Mouse (Mus musculus) hindbrain, embryonic 10.5 days (tissue): ENCODE measurements at regions not wholly inside any gene's neighbourhood (a gene's known extent, or its start where the extent isn't known, plus 50 kb on each side); places are given as distances from the start of the nearest gene placed in this dataset.
A peak's percentile ranks its signal among the peaks of the same experiment; 100 is the strongest.

Experiments used
- DNase-seq: peaks from one replicate; pipeline ENCODE4 v3.0.0-alpha.2; 2017; ENCODE audit warnings: low spot score
- H3K27ac ChIP-seq: fragments of 300-500 bp; sonication (generic); 2 replicates; pipeline ENCODE4 v1.5.1; 2016; ENCODE audit warnings: mild to moderate bottlenecking, moderate library complexity
- H3K27me3 ChIP-seq: fragments of 300-500 bp; sonication (generic); 2 replicates; pipeline ENCODE4 v1.6.1; 2016; ENCODE audit warnings: mild to moderate bottlenecking; ENCODE audit not compliant: poor library complexity, insufficient read depth, severe bottlenecking
- H3K36me3 ChIP-seq: fragments of 300-500 bp; sonication (generic); 2 replicates; pipeline ENCODE4 v1.6.1; 2016; ENCODE audit warnings: mild to moderate bottlenecking, moderate library complexity
- H3K4me1 ChIP-seq: fragments of 300-500 bp; sonication (generic); replicated peaks from 2 replicates; pipeline ENCODE4 v1.6.1; 2016; ENCODE audit warnings: mild to moderate bottlenecking
- H3K4me3 ChIP-seq: fragments of 300-500 bp; sonication (generic); 2 replicates; pipeline ENCODE4 v1.5.1; 2016; ENCODE audit warnings: mild to moderate bottlenecking, moderate library complexity
- H3K9me3 ChIP-seq: fragments of 300-500 bp; sonication (generic); 2 replicates; pipeline ENCODE4 v1.6.1; 2016; ENCODE audit warnings: mild to moderate bottlenecking, moderate library complexity
- WGBS: fragments of 180-500 bp; shearing (Covaris S2); methylation state at CpG from one replicate; pipeline ENCODE4 v1.1.7; 2016; 5-methylcytosine and 5-hydroxymethylcytosine counted together

- H3K4me3 ChIP-seq, result no peak overlapping the region
- peaks cover 38% of the 10 kb centered on the region for H3K4me1 ChIP-seq
- peak overlapping the region; percentile 62 for H3K27ac ChIP-seq
- DNase-seq, result no peak
- H3K27me3 ChIP-seq, result peaks cover 99% of the 10 kb centered on the region
- H3K9me3 ChIP-seq, result no peaks in the 10 kb centered on the region
- no peaks in the 10 kb centered on the region for H3K36me3 ChIP-seq
- 7% methylated on average over 15 of the region's 15 CpGs for WGBS
These were observed 168.7 kb downstream of the 3100002H09Rik start for GRCm38 (mm10) chr4:124441737-124442487.

- Histone ChIP-seq H3K4me1 (peaks cover 21% of the 10 kb centered on the region), H3K27ac (no peak overlapping the region), H3K9me3 (no peaks in the 10 kb centered on the region), H3K36me3 (no peaks in the 10 kb centered on the region), H3K27me3 (peaks cover 83% of the 10 kb centered on the region), H3K4me3 (no peak overlapping the region)
- no peak for DNase-seq
- whole genome bisulfite sequencing, result 35% methylated on average over 12 of the region's 12 CpGs
These were observed 175.6 kb downstream of the 3100002H09Rik start for GRCm38 (mm10) chr4:124435040-124435434.

- H3K36me3 ChIP-seq, result no peaks in the 10 kb centered on the region
- peak overlapping the region; percentile 33 for H3K4me3 ChIP-seq
- peaks cover 21% of the 10 kb centered on the region for H3K4me1 ChIP-seq
- H3K27ac ChIP-seq, result peak overlapping the region; percentile 74
- DNase-seq, result peak; percentile 46
- no peaks in the 10 kb centered on the region for H3K9me3 ChIP-seq
- peaks cover 79% of the 10 kb centered on the region for H3K27me3 ChIP-seq
- WGBS, result 5% methylated on average over 24 of the region's 25 CpGs
These were observed 176.3 kb downstream of the 3100002H09Rik start for GRCm38 (mm10) chr4:124434059-124435039.

- H3K27ac ChIP-seq, result peak overlapping the region; percentile 35
- H3K27me3 ChIP-seq, result peaks cover 75% of the 10 kb centered on the region
- H3K4me1 ChIP-seq, result peaks cover 21% of the 10 kb centered on the region
- H3K36me3 ChIP-seq, result no peaks in the 10 kb centered on the region
- 71% methylated on average over 9 of the region's 9 CpGs for WGBS
- DNase-seq, result no peak
- H3K4me3 ChIP-seq, result no peak overlapping the region
- H3K9me3 ChIP-seq, result no peaks in the 10 kb centered on the region
These were observed 177.1 kb downstream of the 3100002H09Rik start for GRCm38 (mm10) chr4:124433506-124433905.

- no peak for DNase-seq
These were observed 179.4 kb downstream of the 3100002H09Rik start for GRCm38 (mm10) chr4:124431193-124431592.

GRCm38 (mm10) chr4:124428844-124429243 is 181.8 kb downstream of the 3100002H09Rik start:
- no peaks in the 10 kb centered on the region for H3K9me3 ChIP-seq
- H3K4me1 ChIP-seq, result peaks cover 4% of the 10 kb centered on the region
- H3K27ac ChIP-seq, result no peak overlapping the region
- no peak for DNase-seq
- no peak overlapping the region for H3K4me3 ChIP-seq
- H3K27me3 ChIP-seq, result peaks cover 44% of the 10 kb centered on the region
- H3K36me3 ChIP-seq, result no peaks in the 10 kb centered on the region
- WGBS, result 88% methylated on average over 4 of the region's 4 CpGs

More at GRCm38 (mm10) chr4:124431193-124431592, 179.4 kb downstream of the 3100002H09Rik start:
- Histone ChIP-seq H3K9me3 (no peaks in the 10 kb centered on the region), H3K27ac (no peak overlapping the region), H3K4me3 (no peak overlapping the region), H3K4me1 (peaks cover 21% of the 10 kb centered on the region), H3K27me3 (peaks cover 54% of the 10 kb centered on the region), H3K36me3 (no peaks in the 10 kb centered on the region)
- WGBS, result 85% methylated on average over 16 of the region's 16 CpGs

- Histone ChIP-seq H3K9me3 (no peaks in the 10 kb centered on the region), H3K4me1 (peaks cover 5% of the 10 kb centered on the region), H3K4me3 (no peak overlapping the region), H3K36me3 (no peaks in the 10 kb centered on the region), H3K27ac (no peak overlapping the region), H3K27me3 (0 out of 2 replicates have a peak, but pooled peaks cover 5% of the 10 kb centered on the region)
- 85% methylated on average over 6 of the region's 6 CpGs for WGBS
- no peak for DNase-seq
These were observed 188.2 kb downstream of the 3100002H09Rik start for GRCm38 (mm10) chr4:124422406-124422805.

GRCm38 (mm10) chr4:124418431-124418830 is 192.2 kb downstream of the 3100002H09Rik start:
- no peaks in the 10 kb centered on the region for H3K27me3 ChIP-seq
- peaks cover 5% of the 10 kb centered on the region for H3K4me1 ChIP-seq
- WGBS, result 36% methylated on average over 8 of the region's 8 CpGs
- H3K36me3 ChIP-seq, result no peaks in the 10 kb centered on the region
- H3K27ac ChIP-seq, result no peak overlapping the region
- no peaks in the 10 kb centered on the region for H3K9me3 ChIP-seq
- H3K4me3 ChIP-seq, result no peak overlapping the region
- no peak for DNase-seq

- Histone ChIP-seq H3K4me1 (peaks cover 5% of the 10 kb centered on the region), H3K27ac (no peak overlapping the region), H3K9me3 (no peaks in the 10 kb centered on the region), H3K36me3 (no peaks in the 10 kb centered on the region), H3K4me3 (no peak overlapping the region), H3K27me3 (no peaks in the 10 kb centered on the region)
- DNase-seq, result no peak
- 81% methylated on average over 8 of the region's 8 CpGs for WGBS
These were observed 193.4 kb downstream of the 3100002H09Rik start for GRCm38 (mm10) chr4:124417176-124417575.

- no peak overlapping the region for H3K4me3 ChIP-seq
- no peak overlapping the region for H3K27ac ChIP-seq
- no peaks in the 10 kb centered on the region for H3K9me3 ChIP-seq
- no peaks in the 10 kb centered on the region for H3K36me3 ChIP-seq
- no peaks in the 10 kb centered on the region for H3K27me3 ChIP-seq
- no peak for DNase-seq
- 96% methylated on average over 6 of the region's 6 CpGs for WGBS
- peaks cover 5% of the 10 kb centered on the region for H3K4me1 ChIP-seq
These were observed 194.3 kb downstream of the 3100002H09Rik start for GRCm38 (mm10) chr4:124416266-124416665.

- 89% methylated on average over 7 of the region's 7 CpGs for WGBS
- Histone ChIP-seq H3K9me3 (no peaks in the 10 kb centered on the region), H3K27ac (no peak overlapping the region), H3K4me1 (peaks cover 5% of the 10 kb centered on the region), H3K27me3 (no peaks in the 10 kb centered on the region), H3K4me3 (no peak overlapping the region), H3K36me3 (no peaks in the 10 kb centered on the region)
- DNase-seq, result no peak
These were observed 196.2 kb downstream of the 3100002H09Rik start for GRCm38 (mm10) chr4:124414386-124414785.

GRCm38 (mm10) chr4:124409279-124409678 is 201.3 kb downstream of the 3100002H09Rik start:
- Histone ChIP-seq H3K36me3 (no peaks in the 10 kb centered on the region), H3K27ac (no peak overlapping the region), H3K4me3 (no peak overlapping the region), H3K27me3 (no peaks in the 10 kb centered on the region), H3K4me1 (no peaks in the 10 kb centered on the region), H3K9me3 (no peaks in the 10 kb centered on the region)
- WGBS, result 93% methylated on average over 1 of the region's 1 CpGs
- DNase-seq, result no peak

- Histone ChIP-seq H3K27me3 (peaks cover 31% of the 10 kb centered on the region), H3K4me3 (no peak overlapping the region), H3K4me1 (peaks cover 15% of the 10 kb centered on the region), H3K36me3 (no peaks in the 10 kb centered on the region), H3K27ac (no peak overlapping the region), H3K9me3 (no peaks in the 10 kb centered on the region)
- WGBS, result 80% methylated on average over 8 of the region's 8 CpGs
- DNase-seq, result no peak
These were observed 208.5 kb downstream of the 3100002H09Rik start for GRCm38 (mm10) chr4:124402075-124402474.
